Mouse (Mus musculus) neural tube, embryonic 13.5 days (tissue): ENCODE data around the gene 1700042G07Rik. TPM values are rescaled to one million over a fixed set of nuclear protein-coding genes. Genes with fewer than 3 reads are reported as not detected.

ENCODE experiments used
- ATAC-seq: fragments of 200-750 bp; cut with Nextera tagmentation; 2 replicates; pipeline ENCODE4 v1.8.0; 2017; ENCODE audit warnings: low read depth, mild to moderate bottlenecking, moderate TSS enrichment, moderate library complexity
- H3K27ac ChIP-seq: fragments of 300-500 bp; sonication (generic); replicated peaks from 2 replicates; pipeline ENCODE4 v1.5.1; 2015; ENCODE audit warnings: moderate library complexity, mild to moderate bottlenecking, inconsistent platforms
- H3K27me3 ChIP-seq: fragments of 300-500 bp; sonication (generic); 2 replicates; pipeline ENCODE4 v1.6.1; 2015; ENCODE audit warnings: mild to moderate bottlenecking, inconsistent platforms
- H3K36me3 ChIP-seq: fragments of 300-500 bp; sonication (generic); 2 replicates; pipeline ENCODE4 v1.6.1; 2015; ENCODE audit warnings: mild to moderate bottlenecking, inconsistent platforms
- H3K4me1 ChIP-seq: fragments of 300-500 bp; sonication (generic); replicated peaks from 2 replicates; pipeline ENCODE4 v1.6.1; 2015; ENCODE audit warnings: inconsistent platforms
- H3K4me2 ChIP-seq: fragments of 300-500 bp; sonication (generic); 2 replicates; pipeline ENCODE4 v1.6.1; 2015; ENCODE audit warnings: inconsistent platforms, mild to moderate bottlenecking, moderate library complexity
- H3K4me3 ChIP-seq: fragments of 300-500 bp; sonication (generic); 2 replicates; pipeline ENCODE4 v1.5.1; 2015; ENCODE audit warnings: mild to moderate bottlenecking, inconsistent platforms
- H3K9ac ChIP-seq: fragments of 300-500 bp; sonication (generic); 2 replicates; pipeline ENCODE4 v1.6.1; 2015; ENCODE audit warnings: moderate library complexity, mild to moderate bottlenecking, inconsistent platforms
- H3K9me3 ChIP-seq: fragments of 300-500 bp; sonication (generic); 2 replicates; pipeline ENCODE4 v1.6.1; 2016; ENCODE audit warnings: inconsistent platforms
- WGBS: fragments of 180-500 bp; shearing (Covaris S2); methylation state at CpG from one replicate; pipeline ENCODE4 v1.1.7; 2015; 5-methylcytosine and 5-hydroxymethylcytosine counted together
- polyA plus RNA-seq: library from polyadenylated mRNA; unstranded; fragments of >200 nt; fragmentation: Nextera tagmentation; extraction: Ambion mirVana; gene quantifications from 2 replicates; pipeline ENCODE4 v1.2.1, GENCODE M21; 2015

Gene 1700042G07Rik
- polyA plus RNA-seq, 1 experiment from 2014 or later: not detected

DNA sequence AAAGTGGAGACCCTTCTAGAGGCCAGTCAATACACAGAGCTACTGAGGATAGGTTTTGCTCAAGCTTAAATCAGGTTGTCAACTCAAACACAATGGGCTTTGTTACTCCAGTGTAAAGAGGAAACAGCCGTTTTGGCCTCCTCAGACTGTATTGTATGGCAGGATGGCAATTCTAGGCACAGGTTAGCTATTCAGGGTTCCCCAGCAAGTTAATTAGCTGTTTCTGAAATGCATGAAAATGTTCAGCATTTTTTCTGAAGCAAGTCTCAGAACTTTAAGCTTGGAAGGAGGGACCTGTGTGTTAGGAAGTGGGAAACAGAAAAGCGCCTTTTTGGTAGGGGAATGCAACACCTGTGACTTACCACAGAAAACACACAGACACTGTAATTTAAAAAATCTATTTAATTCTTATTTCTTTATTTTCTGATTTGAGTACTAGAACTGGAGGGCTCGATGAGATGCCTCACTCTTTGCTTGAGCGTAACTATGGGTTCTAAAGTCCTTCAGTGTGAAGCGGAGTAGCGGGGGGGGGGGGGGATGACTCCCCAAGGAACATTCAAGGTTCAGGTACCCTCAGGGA lies 47.0 kb downstream of the 1700042G07Rik start:
- no peak for ATAC-seq
- Histone ChIP-seq H3K4me1 (peaks cover 9% of the 10 kb centered on the region), H3K9ac (peak overlapping the region; percentile 91), H3K27ac (peak overlapping the region; percentile 100), H3K36me3 (no peaks in the 10 kb centered on the region), H3K4me3 (peak overlapping the region; percentile 81), H3K9me3 (no peaks in the 10 kb centered on the region), H3K27me3 (no peaks in the 10 kb centered on the region), H3K4me2 (peak overlapping the region; percentile 59)
- WGBS: 3% methylated on average over 6 of the region's 6 CpGs

DNA sequence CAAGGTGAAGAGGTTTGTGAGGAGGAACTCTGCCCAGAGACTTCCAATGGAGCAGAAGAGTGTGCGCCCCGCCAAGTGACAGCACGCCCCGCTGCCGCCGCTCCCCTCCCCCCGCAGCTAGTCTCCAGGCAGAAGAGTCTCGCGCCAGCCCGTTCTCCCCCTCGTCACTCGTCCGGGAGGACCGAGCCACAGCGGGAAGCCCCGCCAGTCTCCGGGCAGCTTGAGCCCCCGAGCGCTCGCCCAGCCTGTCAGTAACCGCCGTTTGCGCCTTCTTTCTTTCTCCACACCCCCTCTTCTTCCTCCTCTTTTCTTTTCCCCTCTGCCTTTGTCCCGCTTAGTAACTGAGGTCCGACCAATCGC lies 47.6 kb downstream of the 1700042G07Rik start:
- Histone ChIP-seq H3K9me3 (no peaks in the 10 kb centered on the region), H3K4me3 (peak overlapping the region; percentile 81), H3K4me2 (peak overlapping the region; percentile 59), H3K27ac (peak overlapping the region; percentile 100), H3K4me1 (peaks cover 12% of the 10 kb centered on the region), H3K27me3 (no peaks in the 10 kb centered on the region), H3K9ac (peak overlapping the region; percentile 91), H3K36me3 (no peaks in the 10 kb centered on the region)
- no peak for ATAC-seq
- under 1% methylated on average over 26 of the region's 26 CpGs for WGBS

DNA sequence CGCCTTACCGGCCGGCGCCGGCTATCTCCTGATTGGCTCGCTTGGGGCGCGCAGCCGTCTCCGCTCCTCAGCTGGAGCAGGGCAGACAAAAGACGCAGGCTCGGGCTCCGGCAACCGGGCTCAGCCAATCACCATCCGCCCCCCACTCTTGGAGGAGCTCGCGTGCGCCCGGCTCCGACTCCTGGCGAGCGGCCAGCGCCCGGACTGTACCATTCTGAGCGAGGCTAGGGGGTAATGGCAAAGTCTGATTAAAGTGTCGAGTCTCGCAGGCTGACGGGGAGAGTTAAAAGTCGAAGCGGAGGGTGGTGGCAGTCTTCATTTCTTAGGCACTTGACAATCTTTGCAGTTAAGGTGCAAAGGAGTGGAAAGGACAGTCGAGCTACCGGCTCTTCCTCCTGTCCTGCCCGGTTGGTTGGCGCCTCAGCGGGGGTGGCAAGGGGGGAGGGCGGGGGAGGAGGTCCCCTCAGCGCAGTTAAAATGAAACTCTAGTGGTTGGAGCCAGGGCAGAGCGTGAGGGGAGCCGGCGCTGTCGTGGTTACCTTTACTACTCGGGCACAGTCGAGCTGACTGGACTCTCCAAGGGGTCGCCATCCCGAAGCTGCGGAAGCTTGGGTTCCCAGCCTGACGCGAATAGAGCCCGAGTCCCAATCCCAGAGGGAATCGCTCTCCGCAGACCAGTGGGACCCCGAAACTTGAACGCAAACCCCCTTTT lies 48.1 kb downstream of the 1700042G07Rik start, which contains the start of gene Pik3r3:
Gene Pik3r3 (plus strand): TSS at position 479 of the 712 bp plus-strand sequence.
- under 1% methylated on average over 50 of the region's 53 CpGs for WGBS

DNA sequence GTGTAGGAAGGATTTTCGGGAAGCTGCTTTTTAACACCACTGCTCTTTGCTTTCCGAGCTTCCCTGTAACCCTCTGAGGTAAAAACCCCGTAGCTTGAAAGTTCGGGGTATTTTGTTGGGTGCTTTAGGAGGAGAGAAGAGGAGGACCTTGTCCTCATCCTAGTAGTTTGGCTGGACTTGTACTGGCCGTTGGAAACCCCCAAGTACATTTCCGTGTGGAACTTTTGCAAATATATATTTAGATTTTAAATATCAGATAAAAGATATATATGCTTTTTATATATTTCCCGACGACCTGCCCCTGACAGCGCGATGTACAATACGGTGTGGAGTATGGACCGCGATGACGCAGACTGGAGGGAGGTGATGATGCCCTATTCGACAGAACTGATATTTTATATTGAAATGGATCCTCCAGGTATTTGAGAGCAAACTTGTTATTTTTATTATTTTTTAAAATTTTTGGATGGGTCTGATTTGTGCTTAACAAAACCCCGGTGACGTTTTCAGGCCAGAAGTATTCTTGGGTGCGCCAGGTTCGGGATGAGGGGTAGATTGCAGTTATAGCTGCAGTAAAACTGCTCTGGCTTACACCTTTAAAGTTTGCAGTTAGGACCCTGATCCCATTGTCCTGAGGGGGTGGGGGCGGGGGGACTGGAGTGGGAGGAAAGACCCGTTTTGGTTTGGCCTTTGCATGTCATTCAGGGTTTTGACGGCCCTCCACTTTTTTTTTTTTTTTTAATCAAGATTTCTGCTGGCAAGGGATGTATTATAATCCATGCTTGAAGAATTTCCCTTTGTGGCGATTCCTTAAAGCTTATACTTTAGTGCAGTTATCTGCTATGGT lies 49.0 kb downstream of the 1700042G07Rik start:
- Histone ChIP-seq H3K4me2 (peak overlapping the region; percentile 64), H3K4me3 (peak overlapping the region; percentile 81), H3K9me3 (no peaks in the 10 kb centered on the region), H3K9ac (peak overlapping the region; percentile 97), H3K4me1 (peaks cover 24% of the 10 kb centered on the region), H3K36me3 (no peaks in the 10 kb centered on the region), H3K27me3 (no peaks in the 10 kb centered on the region), H3K27ac (peak overlapping the region; percentile 100)
- no peak for ATAC-seq
- under 1% methylated on average over 23 of the region's 23 CpGs for WGBS

More for the DNA sequence above, 48.1 kb downstream of the 1700042G07Rik start, which contains the start of gene Pik3r3:
- Histone ChIP-seq H3K36me3 (no peaks in the 10 kb centered on the region), H3K27ac (peak within 1 kb of the TSS; percentile 100), H3K4me3 (peak within 1 kb of the TSS; percentile 81), H3K9ac (peak within 1 kb of the TSS; percentile 97), H3K27me3 (no peaks in the 10 kb centered on the region), H3K9me3 (no peaks in the 10 kb centered on the region), H3K4me1 (peaks cover 16% of the 10 kb centered on the region), H3K4me2 (peak within 1 kb of the TSS; percentile 64)
- ATAC-seq: peak; percentile 99

DNA sequence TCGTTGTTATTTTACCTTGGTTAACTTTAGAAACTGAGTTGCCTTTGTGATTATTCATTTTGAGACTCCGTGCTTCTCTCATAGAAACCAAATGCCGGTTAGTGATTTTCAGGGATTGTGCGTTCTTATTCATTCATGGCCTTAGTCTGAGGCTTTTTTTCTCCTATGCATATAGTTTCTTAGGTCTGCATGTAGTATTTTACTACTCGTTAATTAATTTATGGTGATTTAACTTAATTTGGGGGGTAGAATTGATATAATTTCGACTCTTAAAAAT lies 49.6 kb downstream of the 1700042G07Rik start:
- peak overlapping the region; percentile 100 for H3K27ac ChIP-seq
- no peaks in the 10 kb centered on the region for H3K27me3 ChIP-seq
- H3K9me3 ChIP-seq: no peaks in the 10 kb centered on the region
- peak overlapping the region; percentile 81 for H3K4me3 ChIP-seq
- H3K4me1 ChIP-seq: peaks cover 26% of the 10 kb centered on the region
- H3K4me2 ChIP-seq: peak overlapping the region; percentile 64
- H3K36me3 ChIP-seq: no peaks in the 10 kb centered on the region
- no peak for ATAC-seq
- 2% methylated on average over 6 of the region's 6 CpGs for WGBS
- peak overlapping the region; percentile 97 for H3K9ac ChIP-seq

Other genes starting within 250 kb of the 1700042G07Rik start
- gene Dmbx1, start 233.4 kb upstream of the 1700042G07Rik start, polyA plus RNA-seq: 1.6 and 2.0 TPM in 2 replicates
- 10.7 and 10.8 TPM in 2 replicates for gene Faah, start 155.4 kb upstream of the 1700042G07Rik start, polyA plus RNA-seq
- gene Nsun4, start 119.5 kb upstream of the 1700042G07Rik start, polyA plus RNA-seq: 13.7 and 17.2 TPM in 2 replicates
- 484 and 500 TPM in 2 replicates for gene Uqcrh, start 98.3 kb upstream of the 1700042G07Rik start, polyA plus RNA-seq
- gene Lrrc41, start 98.1 kb upstream of the 1700042G07Rik start, polyA plus RNA-seq: 70.9 and 72.9 TPM in 2 replicates
- 7.7 and 9.2 TPM in 2 replicates for gene Rad54l, start 49.7 kb upstream of the 1700042G07Rik start, polyA plus RNA-seq
- gene Pomgnt1, start 49.5 kb upstream of the 1700042G07Rik start, polyA plus RNA-seq: 58.9 and 59.9 TPM in 2 replicates
- gene Lurap1, start 22.0 kb upstream of the 1700042G07Rik start, polyA plus RNA-seq: 1.7 and 2.0 TPM in 2 replicates
- not detected in 2 replicates for gene Tspan1, start 5.8 kb upstream of the 1700042G07Rik start, polyA plus RNA-seq
- gene Gm49337, start within 50 bp of the 1700042G07Rik start, polyA plus RNA-seq: not detected in 2 replicates
- gene Pik3r3, start 48.2 kb downstream of the 1700042G07Rik start, polyA plus RNA-seq: 72.3 and 78.9 TPM in 2 replicates